Mouse (Mus musculus): Measurements from ENCODE around the gene Cd300ld3. TPM values are rescaled to one million over a fixed set of nuclear protein-coding genes. Genes with fewer than 3 reads are reported as not detected.

The Cd300ld3 gene
- 1.7 TPM in 2 replicates for polyA plus RNA-seq (2012; rRNA removed)

DNA sequence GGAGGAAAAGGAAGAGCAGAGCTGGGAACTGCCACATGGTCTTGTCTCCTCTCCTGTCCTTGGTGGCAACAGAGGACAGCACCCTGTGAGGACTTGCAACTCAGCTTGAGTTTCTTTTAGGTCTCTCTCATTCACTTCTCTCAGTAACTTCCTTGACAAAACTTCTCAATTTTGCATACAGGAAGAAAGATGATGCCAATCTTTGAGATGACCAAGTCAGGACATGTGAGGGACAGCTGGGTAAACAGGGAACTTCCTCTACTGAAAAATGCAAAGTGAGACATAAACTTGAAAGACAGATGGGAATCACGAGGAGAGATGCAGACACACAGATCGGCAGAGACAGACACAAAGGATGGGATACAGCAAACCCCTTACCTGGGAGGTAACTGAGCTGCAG is at the start of gene Cd300ld3:
Gene Cd300ld3, minus strand, starts transcription at position 151 of the 400 bp plus-strand sequence.
- peaks cover 28% of the 10 kb centered on the region for H3K4me1 ChIP-seq (ENCODE audit: control insufficient read depth, insufficient read depth, low read length)
- TF ChIP-seq POLR2A (IDR thresholded peaks at IDR 0.05; ENCODE audit: borderline replicate concordance, insufficient read depth, low read length) = no peak
- no peak for TF ChIP-seq CTCF (IDR thresholded peaks at IDR 0.05; ENCODE audit: borderline replicate concordance, insufficient read depth, low read depth, low read length)
- peak in 1 of 2 experiments; percentile 63 for DNase-seq
- WGBS = 56% methylated on average over 2 of the region's 2 CpGs
- H3K27me3 ChIP-seq (ENCODE audit: control insufficient read depth, insufficient read depth, low read length) = no peaks in the 10 kb centered on the region
- H3K27ac ChIP-seq (ENCODE audit: insufficient read depth, low read length) = peak within 1 kb of the TSS; percentile 95
- no peak within 1 kb of the TSS for H3K4me3 ChIP-seq (replicated peaks; ENCODE audit: insufficient read depth, low read depth, low read length)

DNA sequence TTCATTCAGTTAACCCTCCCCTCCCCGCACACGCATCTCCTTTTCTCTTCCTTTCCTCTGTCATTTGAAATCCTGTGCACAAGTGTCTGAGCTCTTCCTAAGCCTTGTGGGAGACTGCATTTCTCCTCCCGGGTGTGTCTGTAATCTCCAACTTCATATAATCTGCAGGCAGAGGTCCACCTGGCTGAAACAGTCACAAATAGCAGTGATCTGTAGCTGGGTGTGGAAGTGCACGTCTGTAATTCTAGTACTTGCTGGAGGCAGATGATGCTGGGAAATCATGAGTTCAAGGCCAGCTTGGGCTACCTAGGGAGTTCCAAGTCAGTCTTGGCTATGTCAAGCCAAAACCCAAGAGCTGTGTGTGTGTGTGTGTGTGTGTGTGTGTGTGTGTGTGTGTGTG is 43.9 kb upstream of the Cd300ld3 start:
- H3K27me3 ChIP-seq (ENCODE audit: control insufficient read depth, insufficient read depth, low read length) = no peaks in the 10 kb centered on the region
- peak overlapping the region; percentile 71 for H3K4me3 ChIP-seq (replicated peaks; ENCODE audit: insufficient read depth, low read depth, low read length)
- H3K4me1 ChIP-seq (ENCODE audit: control insufficient read depth, insufficient read depth, low read length) = peaks cover 2% of the 10 kb centered on the region; the same call in 1 of the 2 replicates
- peak overlapping the region; percentile 85 for H3K27ac ChIP-seq (ENCODE audit: insufficient read depth, low read length)
- TF ChIP-seq POLR2A (IDR thresholded peaks at IDR 0.05; ENCODE audit: borderline replicate concordance, insufficient read depth, low read length) (no peak), CTCF (IDR thresholded peaks at IDR 0.05; ENCODE audit: borderline replicate concordance, insufficient read depth, low read depth, low read length) (no peak)
- WGBS = 5% methylated on average over 4 of the region's 4 CpGs
- DNase-seq = no peak

DNA sequence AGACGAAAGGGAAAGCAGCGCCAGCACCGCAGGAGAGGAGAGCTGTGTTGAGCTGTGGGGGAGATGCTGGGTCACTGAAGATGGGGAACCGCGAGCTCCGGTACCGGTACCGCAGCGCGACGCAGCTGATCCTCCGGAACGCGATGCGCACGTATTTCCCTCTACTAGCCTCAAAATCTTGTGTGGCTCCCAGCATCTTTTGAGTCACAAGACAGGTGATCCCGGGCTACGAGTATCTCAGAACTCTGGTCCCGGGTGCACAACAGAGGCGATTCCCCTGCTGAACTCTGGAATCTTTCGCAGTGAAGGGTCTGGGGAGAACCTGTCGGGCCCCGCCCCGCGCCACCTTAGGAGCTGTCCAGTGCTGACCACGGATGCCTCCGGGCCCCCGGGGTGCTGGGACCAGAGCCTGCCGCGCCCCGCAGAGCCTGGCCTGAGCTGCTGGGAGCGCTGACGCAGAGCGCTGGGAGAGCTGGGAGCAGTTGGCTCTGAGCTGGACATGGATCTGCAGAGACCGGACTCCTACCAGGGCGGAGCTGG is 43.2 kb upstream of the Cd300ld3 start, which contains the start of gene Rab37:
Gene Rab37, plus strand, starts transcription at position 70 of the 540 bp plus-strand sequence.
- Histone ChIP-seq H3K4me1 (ENCODE audit: control insufficient read depth, insufficient read depth, low read length) (peaks cover 2% of the 10 kb centered on the region; the same call in 1 of the 2 replicates), H3K27ac (ENCODE audit: insufficient read depth, low read length) (peak within 1 kb of the TSS; percentile 85), H3K4me3 (replicated peaks; ENCODE audit: insufficient read depth, low read depth, low read length) (peak within 1 kb of the TSS; percentile 71), H3K27me3 (ENCODE audit: control insufficient read depth, insufficient read depth, low read length) (no peaks in the 10 kb centered on the region)
- peak; percentile 85 to 86 for DNase-seq
- TF ChIP-seq CTCF (IDR thresholded peaks at IDR 0.05; ENCODE audit: borderline replicate concordance, insufficient read depth, low read depth, low read length) (no peak), POLR2A (IDR thresholded peaks at IDR 0.05; ENCODE audit: borderline replicate concordance, insufficient read depth, low read length) (peak; percentile 61; the same call in 1 of the 2 replicates)
- WGBS = under 1% methylated on average over 36 of the region's 36 CpGs

DNA sequence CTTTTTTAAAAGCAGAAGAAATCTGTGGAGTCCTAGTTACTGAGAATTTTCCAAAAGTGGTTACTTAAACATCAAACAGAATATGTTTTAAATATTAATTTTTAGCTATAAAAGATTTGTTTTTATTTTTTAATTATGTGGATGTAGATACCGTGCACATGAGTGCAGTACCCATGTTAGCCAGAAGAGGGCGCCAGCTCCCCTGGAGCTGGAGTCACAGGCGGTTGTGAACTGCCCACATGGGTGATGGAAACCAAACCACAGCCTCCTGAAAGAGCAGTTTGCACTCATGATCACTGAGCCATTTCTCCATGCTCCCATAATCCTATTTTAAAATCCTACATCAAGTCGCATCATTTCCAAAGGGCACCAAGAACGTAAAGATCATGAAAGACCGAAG is 41.6 kb upstream of the Cd300ld3 start:
- Histone ChIP-seq H3K4me1 (ENCODE audit: control insufficient read depth, insufficient read depth, low read length) (peaks cover 5% of the 10 kb centered on the region; the same call in 1 of the 2 replicates), H3K27ac (ENCODE audit: insufficient read depth, low read length) (no peak overlapping the region), H3K4me3 (replicated peaks; ENCODE audit: insufficient read depth, low read depth, low read length) (no peak overlapping the region), H3K27me3 (ENCODE audit: control insufficient read depth, insufficient read depth, low read length) (no peaks in the 10 kb centered on the region)
- TF ChIP-seq CTCF (IDR thresholded peaks at IDR 0.05; ENCODE audit: borderline replicate concordance, insufficient read depth, low read depth, low read length) (peak; percentile 64), POLR2A (IDR thresholded peaks at IDR 0.05; ENCODE audit: borderline replicate concordance, insufficient read depth, low read length) (no peak)
- DNase-seq = no peak
- WGBS = 70% methylated on average over 6 of the region's 6 CpGs

DNA sequence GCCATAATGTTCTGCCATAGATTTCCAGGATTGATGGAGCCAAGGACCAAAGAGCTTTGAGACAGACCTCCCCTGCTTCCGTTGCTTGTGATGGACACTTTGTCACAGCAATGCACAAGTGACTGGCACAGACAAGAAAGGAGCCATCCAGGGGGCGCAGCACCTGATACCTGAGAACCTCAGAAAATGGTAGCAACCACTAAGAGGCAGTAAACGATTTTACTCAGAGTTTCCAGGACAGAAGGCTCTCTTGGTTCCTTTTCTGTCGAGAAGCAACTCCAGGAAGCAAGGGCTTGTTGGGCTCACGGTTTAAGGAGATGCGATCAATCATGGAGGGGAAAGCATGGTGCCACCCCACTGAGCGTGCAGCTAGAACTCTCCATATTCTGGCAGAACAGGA is 38.0 kb upstream of the Cd300ld3 start:
- DNase-seq = no peak
- Histone ChIP-seq H3K27me3 (ENCODE audit: control insufficient read depth, insufficient read depth, low read length) (no peaks in the 10 kb centered on the region), H3K4me3 (replicated peaks; ENCODE audit: insufficient read depth, low read depth, low read length) (no peak overlapping the region), H3K27ac (ENCODE audit: insufficient read depth, low read length) (no peak overlapping the region), H3K4me1 (ENCODE audit: control insufficient read depth, insufficient read depth, low read length) (peaks cover 15% of the 10 kb centered on the region)
- TF ChIP-seq POLR2A (IDR thresholded peaks at IDR 0.05; ENCODE audit: borderline replicate concordance, insufficient read depth, low read length) (no peak), CTCF (IDR thresholded peaks at IDR 0.05; ENCODE audit: borderline replicate concordance, insufficient read depth, low read depth, low read length) (no peak)
- 82% methylated on average over 7 of the region's 7 CpGs for WGBS

DNA sequence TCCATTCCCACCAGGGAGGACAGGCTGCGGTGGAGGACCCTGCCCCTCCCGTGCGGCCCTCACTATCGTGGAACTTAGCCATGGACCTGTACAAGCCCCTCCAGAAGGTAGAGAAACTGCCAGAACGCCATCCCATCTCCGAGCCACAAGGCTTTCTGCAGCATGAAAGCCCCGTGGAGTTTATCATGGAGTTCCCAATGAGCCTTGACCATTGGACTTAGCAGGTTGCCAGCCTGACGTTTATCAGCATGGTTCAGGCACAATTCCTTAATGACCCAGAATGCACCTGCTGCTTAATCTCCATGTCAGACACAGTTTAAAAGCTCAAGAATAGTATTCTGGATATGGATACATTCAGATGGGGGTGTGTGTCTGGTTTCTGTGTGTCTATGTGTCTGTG is 36.9 kb upstream of the Cd300ld3 start:
- no peak overlapping the region for H3K27ac ChIP-seq (ENCODE audit: insufficient read depth, low read length)
- H3K27me3 ChIP-seq (ENCODE audit: control insufficient read depth, insufficient read depth, low read length) = no peaks in the 10 kb centered on the region
- no peak for DNase-seq
- TF ChIP-seq CTCF (IDR thresholded peaks at IDR 0.05; ENCODE audit: borderline replicate concordance, insufficient read depth, low read depth, low read length) (no peak), POLR2A (IDR thresholded peaks at IDR 0.05; ENCODE audit: borderline replicate concordance, insufficient read depth, low read length) (no peak)
- H3K4me1 ChIP-seq (ENCODE audit: control insufficient read depth, insufficient read depth, low read length) = peaks cover 15% of the 10 kb centered on the region
- H3K4me3 ChIP-seq (replicated peaks; ENCODE audit: insufficient read depth, low read depth, low read length) = no peak overlapping the region
- WGBS = 51% methylated on average over 8 of the region's 8 CpGs

DNA sequence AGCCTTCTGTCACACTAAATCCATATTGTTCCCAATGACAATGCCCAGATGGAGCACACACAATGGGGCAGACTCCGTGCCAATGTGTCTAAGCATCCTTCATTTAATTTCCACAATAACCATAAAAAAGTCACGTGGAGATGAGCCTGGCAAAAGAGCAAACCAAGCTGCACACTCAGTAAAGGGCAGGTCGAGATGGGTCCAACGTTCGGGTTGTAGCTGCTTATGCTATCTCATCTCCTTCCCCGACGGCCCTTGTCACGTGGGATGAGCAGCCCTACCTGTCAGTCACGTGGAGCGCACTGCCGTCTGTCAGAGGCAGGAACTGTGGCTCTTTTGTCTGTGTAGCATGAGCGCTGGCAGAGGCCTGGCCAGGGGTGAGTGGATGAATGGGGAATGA is 36.4 kb upstream of the Cd300ld3 start:
- Histone ChIP-seq H3K4me1 (ENCODE audit: control insufficient read depth, insufficient read depth, low read length) (peaks cover 15% of the 10 kb centered on the region), H3K4me3 (replicated peaks; ENCODE audit: insufficient read depth, low read depth, low read length) (no peak overlapping the region), H3K27me3 (ENCODE audit: control insufficient read depth, insufficient read depth, low read length) (no peaks in the 10 kb centered on the region), H3K27ac (ENCODE audit: insufficient read depth, low read length) (no peak overlapping the region)
- peak in 1 of 2 experiments; percentile 59 for DNase-seq
- WGBS = 21% methylated on average over 12 of the region's 12 CpGs
- TF ChIP-seq POLR2A (IDR thresholded peaks at IDR 0.05; ENCODE audit: borderline replicate concordance, insufficient read depth, low read length) = no peak
- no peak for TF ChIP-seq CTCF (IDR thresholded peaks at IDR 0.05; ENCODE audit: borderline replicate concordance, insufficient read depth, low read depth, low read length)
